Mouse (Mus musculus): Measurements from ENCODE around the gene Rpn1.
"Not testable (repeated sequence)": the region's sequence is repeated elsewhere in the genome, so short reads cannot be mapped to it uniquely, and the experiment has no call there.

Rpn1 gene

GRCm38 (mm10) chr6:88121781-88122180 is 37.5 kb downstream of the Rpn1 start:
- DNase-seq (ENCODE audit: low spot score): no peak

- peak; percentile 73 for DNase-seq (ENCODE audit: low spot score)
Measured at GRCm38 (mm10) chr6:88123150-88123857, 39.0 kb downstream of the Rpn1 start.

- peak; percentile 81 for DNase-seq (ENCODE audit: low spot score)
Measured at GRCm38 (mm10) chr6:88123858-88124261, 39.6 kb downstream of the Rpn1 start.

- no peak for DNase-seq (ENCODE audit: low spot score)
Measured at GRCm38 (mm10) chr6:88124551-88124950, 40.3 kb downstream of the Rpn1 start.

- DNase-seq (ENCODE audit: low spot score): not testable (repeated sequence)
Measured at GRCm38 (mm10) chr6:88125815-88126214, 41.5 kb downstream of the Rpn1 start.

- no peak for DNase-seq (ENCODE audit: low spot score)
Measured at GRCm38 (mm10) chr6:88131521-88131920, 47.2 kb downstream of the Rpn1 start.

GRCm38 (mm10) chr6:88132051-88132450 is 47.8 kb downstream of the Rpn1 start:
- no peak for DNase-seq (ENCODE audit: low spot score)

GRCm38 (mm10) chr6:88133061-88133460 is 48.8 kb downstream of the Rpn1 start:
- DNase-seq (ENCODE audit: low spot score): no peak

GRCm38 (mm10) chr6:88133878-88134277 is 49.6 kb downstream of the Rpn1 start:
- no peak for DNase-seq (ENCODE audit: low spot score)

- DNase-seq (ENCODE audit: low spot score): peak; percentile 66
Measured at GRCm38 (mm10) chr6:88136201-88136631, 51.9 kb downstream of the Rpn1 start.

- no peak for DNase-seq (ENCODE audit: low spot score)
Measured at GRCm38 (mm10) chr6:88138485-88138884, 54.2 kb downstream of the Rpn1 start.

GRCm38 (mm10) chr6:88140264-88140663 is 56.0 kb downstream of the Rpn1 start:
- DNase-seq (ENCODE audit: low spot score): no peak

- no peak for DNase-seq (ENCODE audit: low spot score)
Measured at GRCm38 (mm10) chr6:88145793-88146192, 61.5 kb downstream of the Rpn1 start.

- DNase-seq (ENCODE audit: low spot score): no peak
Measured at GRCm38 (mm10) chr6:88146576-88146975, 62.3 kb downstream of the Rpn1 start.

GRCm38 (mm10) chr6:88147411-88148003 is 63.2 kb downstream of the Rpn1 start:
- peak; percentile 86 for DNase-seq (ENCODE audit: low spot score)

GRCm38 (mm10) chr6:88151335-88151734 is 67.1 kb downstream of the Rpn1 start:
- no peak for DNase-seq (ENCODE audit: low spot score)

GRCm38 (mm10) chr6:88152127-88152705 is 67.9 kb downstream of the Rpn1 start:
- peak; percentile 76 for DNase-seq (ENCODE audit: low spot score)

- no peak for DNase-seq (ENCODE audit: low spot score)
Measured at GRCm38 (mm10) chr6:88152979-88153378, 68.7 kb downstream of the Rpn1 start.
